Mouse (Mus musculus): ENCODE results near the gene Mylpf. TPM values are rescaled to one million over a fixed set of nuclear protein-coding genes. Genes with fewer than 3 reads are reported as not detected.
"Not testable (repeated sequence)": the region's sequence is repeated elsewhere in the genome, so short reads cannot be mapped to it uniquely, and the experiment has no call there.

Mylpf gene
- total RNA-seq (2021) = over 10,000 TPM; 24,727 to 33,034 TPM
- long read RNA-seq, experiment 1, transcript Mylpf-203 (2 exons, 285 nt) = minor isoform, 19 of 8,259 reads
- long read RNA-seq, experiment 1, transcript Mylpf-201 (7 exons, 766 nt) = major isoform, 7,937 of 8,259 reads
- long read RNA-seq, experiment 1, partial matches to known transcripts = 276 of 8,259 reads
- long read RNA-seq, experiment 1, other reads (novel, unspliced or antisense) = 27 of 8,259 reads
- long read RNA-seq, experiment 2, transcript Mylpf-201 (7 exons, 766 nt) = major isoform, 11,648 of 12,074 reads
- long read RNA-seq, experiment 2, transcript Mylpf-203 (2 exons, 285 nt) = minor isoform, 28 of 12,074 reads
- long read RNA-seq, experiment 2, partial matches to known transcripts = 231 of 12,074 reads
- long read RNA-seq, experiment 2, other reads (novel, unspliced or antisense) = 167 of 12,074 reads

DNA sequence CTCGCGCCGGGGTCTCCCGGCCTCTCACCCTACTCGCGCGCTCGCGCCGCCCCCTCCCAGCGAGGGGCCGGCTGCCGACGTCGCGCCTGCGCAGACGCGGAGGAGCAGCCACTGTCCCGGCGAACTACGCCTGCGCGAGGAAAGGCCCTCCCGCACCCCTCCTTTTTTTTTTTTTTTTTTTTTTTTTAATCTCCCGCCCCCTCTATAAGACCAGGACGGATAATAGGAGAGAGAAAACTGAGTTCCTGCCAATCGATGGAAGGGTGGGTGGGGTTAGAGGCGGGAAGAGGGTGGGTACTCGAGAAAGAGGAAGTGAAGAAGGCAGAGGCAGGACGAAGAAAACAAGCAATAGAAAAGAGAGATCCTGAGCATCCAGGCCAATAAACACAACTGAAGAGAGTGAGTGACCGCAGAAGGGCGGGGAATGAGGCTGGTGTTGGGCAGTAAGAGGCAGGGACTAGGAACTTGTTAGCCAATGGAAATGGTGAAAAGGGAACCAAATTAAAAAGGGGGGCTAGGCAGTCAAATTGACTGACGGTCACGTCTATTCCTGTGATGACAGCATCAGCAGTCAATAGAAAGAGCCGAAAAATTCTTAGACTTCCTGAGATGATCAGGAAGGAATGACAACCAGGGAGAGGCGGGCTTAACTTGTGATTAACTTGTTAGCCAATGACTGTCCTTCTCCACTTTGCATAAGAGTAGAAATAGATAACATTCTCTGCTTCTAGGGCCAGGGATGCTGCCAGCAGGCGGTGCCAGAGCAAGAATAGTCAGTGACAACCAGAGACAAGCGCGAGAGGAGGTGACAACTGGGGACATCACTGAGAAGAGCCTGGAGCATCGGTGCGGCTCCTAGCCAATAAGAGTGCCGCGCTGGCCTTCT is at the start of gene Mylpf:
TSS of gene Mylpf (plus strand) at position 338 of the 886 bp plus-strand sequence.
- peak; percentile 48 for TF ChIP-seq CTCF (IDR thresholded peaks at IDR 0.05)
- intact Hi-C loops (cut with DNase I) = loop anchor here (1.0 kb wide), 1 partner anchor 12 kb away; the partner anchor contains the start of gene Cd2bp2
- peak; percentile 96 for DNase-seq
- Histone ChIP-seq H3K4me3 (peak within 1 kb of the TSS; percentile 96), H3K27ac (peak within 1 kb of the TSS; percentile 88)

DNA sequence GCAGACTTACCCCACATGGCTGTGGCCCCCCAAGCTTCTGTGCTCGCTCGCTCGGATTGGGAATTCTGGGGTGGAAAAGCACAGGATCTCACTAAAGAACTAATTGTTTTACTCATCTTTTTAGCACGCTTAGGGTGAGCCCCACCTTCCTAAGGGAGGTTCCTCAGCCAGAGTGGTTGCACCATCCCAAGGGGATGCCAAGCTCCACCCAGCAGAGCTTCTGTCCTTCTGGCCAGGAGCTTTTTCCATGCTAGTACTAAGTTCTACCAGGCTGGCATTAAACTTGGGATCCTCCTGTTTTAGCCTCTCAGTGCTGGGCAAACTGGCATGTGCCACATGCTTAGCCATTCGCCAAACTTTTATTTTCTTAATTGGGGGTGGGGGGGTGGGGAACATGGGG is 46.1 kb upstream of the Mylpf start:
- no peak overlapping the region for H3K27ac ChIP-seq
- no peak for DNase-seq
- TF ChIP-seq CTCF (IDR thresholded peaks at IDR 0.05) = no peak
- H3K4me3 ChIP-seq = no peak overlapping the region
- intact Hi-C loops (cut with DNase I) = no loop called here

DNA sequence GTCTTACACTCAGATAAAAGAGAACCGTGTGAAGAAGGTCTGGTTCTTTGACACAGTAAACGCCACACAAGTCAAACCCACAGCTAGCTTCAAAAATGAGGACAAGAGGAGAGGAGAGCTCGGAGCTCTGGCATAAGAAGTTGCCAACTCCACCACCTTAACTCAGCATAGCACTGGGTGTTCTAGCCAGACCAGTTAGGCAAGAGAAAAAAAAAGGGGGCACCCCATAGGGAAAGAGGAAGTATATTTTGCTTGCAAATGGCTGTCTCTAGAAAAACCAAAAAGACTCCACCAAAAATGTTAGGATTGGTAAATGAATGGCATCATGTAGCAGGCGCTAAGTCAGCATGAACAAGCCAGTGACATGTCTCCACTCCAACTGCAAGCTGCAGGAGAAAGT is 44.7 kb upstream of the Mylpf start:
- intact Hi-C loops (cut with DNase I) = no loop called here
- DNase-seq = no peak
- Histone ChIP-seq H3K27ac (no peak overlapping the region), H3K4me3 (no peak overlapping the region)
- no peak for TF ChIP-seq CTCF (IDR thresholded peaks at IDR 0.05)

DNA sequence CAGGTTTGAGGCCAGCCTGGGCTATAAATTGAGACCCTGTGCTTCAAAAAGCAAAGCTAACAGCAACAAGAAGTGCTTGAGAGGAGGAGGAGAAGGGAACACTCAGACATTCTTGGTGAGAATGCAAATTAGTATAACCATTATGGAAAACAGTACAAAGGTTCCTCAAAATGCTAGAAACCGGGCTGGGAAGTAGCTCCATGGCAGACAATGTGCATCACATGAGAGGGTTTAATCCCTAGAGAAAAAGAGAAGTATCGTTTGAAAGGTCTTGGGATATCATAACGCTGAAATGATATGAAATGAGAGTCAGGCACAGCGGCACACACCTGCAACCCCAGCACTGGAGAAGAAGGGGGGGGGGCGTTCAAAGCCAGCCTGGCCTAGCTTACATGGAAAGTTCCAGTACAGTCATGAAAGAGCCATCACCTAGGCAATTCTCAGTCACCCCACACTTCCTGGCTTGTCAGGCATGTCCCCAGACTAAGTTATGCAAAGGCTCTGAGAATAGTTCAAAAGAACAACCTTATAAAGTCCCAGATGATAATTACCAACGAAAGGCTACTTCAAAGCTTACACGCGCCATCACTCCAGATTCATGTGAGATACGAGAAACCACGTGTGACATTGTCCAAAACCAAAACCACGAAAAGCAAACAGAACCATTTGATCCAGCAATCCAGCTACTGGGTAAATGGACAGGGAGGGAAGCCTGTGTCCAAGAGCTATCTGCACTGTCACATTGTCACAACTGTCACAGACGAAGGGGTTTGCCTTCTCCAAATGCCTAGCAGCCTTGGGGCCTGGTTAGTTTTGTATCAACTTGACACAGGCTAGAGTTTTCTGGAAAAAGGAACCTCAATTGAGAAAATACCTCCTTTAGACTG is 42.8 kb upstream of the Mylpf start:
- intact Hi-C loops (cut with DNase I) = no loop called here
- H3K27ac ChIP-seq = no peak overlapping the region
- H3K4me3 ChIP-seq = no peak overlapping the region
- no peak for TF ChIP-seq CTCF (IDR thresholded peaks at IDR 0.05)
- no peak for DNase-seq

GRCm38 (mm10) chr7:127166501-127166900 is 42.2 kb upstream of the Mylpf start:
- H3K4me3 ChIP-seq = no peak overlapping the region
- H3K27ac ChIP-seq = no peak overlapping the region
- TF ChIP-seq CTCF (IDR thresholded peaks at IDR 0.05) = no peak
- no peak for DNase-seq
- intact Hi-C loops (cut with DNase I) = no loop called here

- intact Hi-C loops (cut with DNase I) = no loop called here
- DNase-seq = no peak
- H3K27ac ChIP-seq = no peak overlapping the region
- TF ChIP-seq CTCF (IDR thresholded peaks at IDR 0.05) = no peak
- H3K4me3 ChIP-seq = no peak overlapping the region
These were observed 31.8 kb upstream of the Mylpf start for GRCm38 (mm10) chr7:127176937-127177336.

DNA sequence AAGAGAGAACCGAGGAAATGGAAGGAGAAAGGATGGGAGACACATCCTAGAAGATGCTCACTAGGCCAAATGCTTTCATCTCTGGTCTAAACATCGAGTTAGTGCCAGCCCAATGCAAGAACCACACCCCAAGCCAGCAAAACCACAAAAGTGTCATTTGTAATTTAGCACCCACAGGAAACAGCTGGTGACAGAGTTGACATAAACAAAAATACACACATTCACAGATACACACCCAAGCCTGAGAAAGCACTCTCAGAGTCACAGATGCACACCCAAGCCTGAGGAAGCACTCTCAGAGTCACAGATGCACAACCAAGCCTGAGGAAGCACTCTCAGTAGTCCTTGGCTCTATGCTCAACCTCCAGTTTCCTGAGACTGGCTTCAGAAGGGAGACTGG is 27.9 kb upstream of the Mylpf start:
- no peak overlapping the region for H3K4me3 ChIP-seq
- TF ChIP-seq CTCF (IDR thresholded peaks at IDR 0.05) = no peak
- DNase-seq = no peak
- no peak overlapping the region for H3K27ac ChIP-seq
- intact Hi-C loops (cut with DNase I) = loop anchor here (5.0 kb wide), 2 partner anchors 38 to 58 kb away; partner anchors contain the start of gene Qprt

DNA sequence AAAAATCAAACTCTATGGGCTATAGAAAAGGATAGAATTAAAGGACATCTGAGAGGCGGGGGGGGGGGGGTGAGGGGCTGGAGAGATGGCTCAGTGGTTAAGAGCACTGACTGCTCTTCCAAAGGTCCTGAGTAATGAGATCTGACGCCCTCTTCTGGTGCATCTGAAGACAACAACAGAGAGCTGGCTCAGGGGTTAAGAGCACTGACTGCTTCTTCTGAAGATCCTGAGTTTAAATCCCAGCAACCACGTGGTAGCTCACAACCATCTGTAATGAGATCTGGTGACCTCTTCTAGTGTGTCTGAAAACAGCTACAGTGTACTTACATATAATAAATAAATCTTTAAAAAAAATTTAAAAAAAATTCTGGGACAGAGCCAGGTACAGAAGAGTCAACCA is 27.0 kb upstream of the Mylpf start:
- DNase-seq, H3K27ac ChIP-seq, H3K4me3 ChIP-seq: not testable (repeated sequence)
- intact Hi-C loops (cut with DNase I) = loop anchor here (5.0 kb wide), 2 partner anchors 39 to 59 kb away; partner anchors contain the start of gene Qprt

GRCm38 (mm10) chr7:127183345-127183744 is 25.3 kb upstream of the Mylpf start:
- intact Hi-C loops (cut with DNase I) = loop anchor here (5.0 kb wide), 2 partner anchors 41 to 61 kb away; partner anchors contain the start of gene Qprt
- Histone ChIP-seq H3K27ac (no peak overlapping the region), H3K4me3 (no peak overlapping the region)
- no peak for DNase-seq
- TF ChIP-seq CTCF (IDR thresholded peaks at IDR 0.05) = no peak

DNA sequence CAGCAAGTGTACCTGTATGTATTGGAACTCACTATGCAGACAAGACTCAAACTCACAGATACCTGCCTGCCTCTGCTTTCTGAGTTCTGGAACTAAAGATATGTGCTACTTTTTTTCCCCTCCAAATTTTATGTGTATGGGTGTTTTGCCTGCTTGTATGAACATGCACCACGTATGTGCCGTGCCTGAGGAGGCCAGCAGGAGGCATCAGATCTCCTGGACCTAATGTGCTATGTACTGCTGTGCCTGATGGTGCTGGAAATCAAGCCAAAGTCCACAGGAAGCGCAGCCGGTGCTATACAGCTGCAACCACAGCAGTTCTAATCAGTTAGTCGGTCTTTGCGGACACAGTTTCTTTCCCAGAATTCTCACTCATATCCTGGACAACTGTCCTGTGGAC is 24.9 kb upstream of the Mylpf start:
- intact Hi-C loops (cut with DNase I) = loop anchor here (5.0 kb wide), 2 partner anchors 42 to 62 kb away; partner anchors contain the start of gene Qprt

DNA sequence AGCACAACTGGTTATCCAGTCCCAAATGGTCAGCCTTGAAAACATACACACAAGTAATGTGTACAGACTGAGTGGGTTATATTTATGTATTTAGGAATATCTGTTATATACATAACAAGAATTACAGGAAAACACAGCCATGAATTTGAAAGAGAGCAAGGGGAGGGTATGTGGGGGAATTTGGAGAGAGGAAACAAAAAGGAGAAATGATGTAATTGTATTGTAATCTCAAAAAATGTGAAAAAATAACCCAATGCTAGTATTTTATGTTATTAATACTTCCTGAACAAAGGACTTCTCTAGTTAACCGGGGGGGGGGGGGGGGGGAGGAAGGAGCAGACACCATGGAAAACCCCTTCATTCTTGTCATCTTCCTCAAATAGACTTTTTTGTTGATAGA is 24.0 kb upstream of the Mylpf start:
- H3K27ac ChIP-seq = no peak overlapping the region
- DNase-seq = no peak
- intact Hi-C loops (cut with DNase I) = loop anchor here (5.0 kb wide), 2 partner anchors 42 to 62 kb away; partner anchors contain the start of gene Qprt
- no peak for TF ChIP-seq CTCF (IDR thresholded peaks at IDR 0.05)
- H3K4me3 ChIP-seq = no peak overlapping the region

More for the DNA sequence above, 24.9 kb upstream of the Mylpf start:
- peak; percentile 32; the same call in 1 of the 2 replicates for TF ChIP-seq CTCF (IDR thresholded peaks at IDR 0.05)
- Histone ChIP-seq H3K4me3 (no peak overlapping the region), H3K27ac (no peak overlapping the region)
- no peak for DNase-seq

DNA sequence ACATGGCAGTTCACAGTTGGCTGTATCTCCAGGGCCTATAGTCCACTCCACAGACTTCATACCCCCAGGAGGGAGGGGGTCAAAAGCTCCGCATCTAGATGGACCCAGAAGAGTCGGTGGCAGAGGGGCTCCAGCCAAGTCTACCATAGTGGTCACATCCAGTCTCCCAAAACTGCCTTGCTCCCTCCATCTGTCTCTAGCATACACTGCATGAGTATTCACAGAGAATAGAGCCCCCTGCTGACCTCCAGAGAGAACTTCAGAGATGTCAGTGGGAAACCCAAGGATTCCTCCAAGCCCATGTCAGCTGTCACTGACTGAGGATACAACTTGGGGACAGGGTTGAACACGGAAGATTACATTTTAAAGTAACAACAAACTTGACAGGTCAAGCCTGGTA is 23.1 kb upstream of the Mylpf start:
- intact Hi-C loops (cut with DNase I) = no loop called here
- Histone ChIP-seq H3K4me3 (no peak overlapping the region), H3K27ac (no peak overlapping the region)
- peak; percentile 53 for TF ChIP-seq CTCF (IDR thresholded peaks at IDR 0.05)
- DNase-seq = no peak
